Mouse (Mus musculus): ENCODE data around the gene Dctn2.

GRCm38 (mm10) chr10:127257790-127258189 lies 8.4 kb upstream of the Dctn2 start:
- TF ChIP-seq USF1 (IDR thresholded peaks at IDR 0.05; ENCODE audit: low read depth): no peak
- TF ChIP-seq MAX (IDR thresholded peaks at IDR 0.05): no peak
- no peak for TF ChIP-seq CTCF (IDR thresholded peaks at IDR 0.05; ENCODE audit: control insufficient read depth, insufficient read depth, insufficient read length)
